Mouse (Mus musculus): ENCODE measurements around the gene Sorbs1.

- TF ChIP-seq CTCF (conservative IDR thresholded peaks at IDR 0.05 in 1 of 2, IDR thresholded peaks at IDR 0.05 in 1 of 2; ENCODE audit: low read depth in 2 of 2, low read length in 2 of 2): no peak
- TF ChIP-seq USF1 (IDR thresholded peaks at IDR 0.05; ENCODE audit: low read depth, low read length): no peak
- no peak for TF ChIP-seq SMC3 (IDR thresholded peaks at IDR 0.05; ENCODE audit: low read depth, low read length)
- no peak for TF ChIP-seq NRF1 (IDR thresholded peaks at IDR 0.05; ENCODE audit: low read depth, low read length)
- no peak for TF ChIP-seq TBP (conservative IDR thresholded peaks at IDR 0.05; ENCODE audit: low read depth, low read length)
- no peak for TF ChIP-seq ELF1 (IDR thresholded peaks at IDR 0.05; ENCODE audit: low read depth, low read length)
- no peak for TF ChIP-seq ZC3H11A (IDR thresholded peaks at IDR 0.05; ENCODE audit: low read depth, low read length)
- TF ChIP-seq ZNF384 (IDR thresholded peaks at IDR 0.05; ENCODE audit: low read depth, low read length): no peak
- TF ChIP-seq JUN (IDR thresholded peaks at IDR 0.05; ENCODE audit: insufficient read depth, low read depth, low read length): no peak
- TF ChIP-seq NELFE (IDR thresholded peaks at IDR 0.05; ENCODE audit: low read depth, low read length): no peak
- TF ChIP-seq GABPA (IDR thresholded peaks at IDR 0.05; ENCODE audit: insufficient replicate concordance, low read depth, low read length): no peak
Observed at GRCm38 (mm10) chr19:40553849-40554248, 40.3 kb upstream of the Sorbs1 start.

Measured in CH12.LX (cell line).